Mouse (Mus musculus) urinary bladder, adult 2 months (tissue): ENCODE measurements around the gene Fbxo21. TPM values are rescaled to one million over a fixed set of nuclear protein-coding genes. Genes with fewer than 3 reads are reported as not detected.

Source experiments
- DNase-seq: peaks from one replicate; pipeline ENCODE4 v3.0.0; 2022; ENCODE audit warnings: low spot score
- polyA plus RNA-seq: library from polyadenylated mRNA; depleted of rRNA; stranded (reverse); fragments of >200 nt; gene quantifications from 2 replicates; pipeline ENCODE4 v1.2.3, GENCODE M21; 2012; rRNA removed

The Fbxo21 gene
- 35.1 and 36.9 TPM in 2 replicates for polyA plus RNA-seq

GRCm38 (mm10) chr5:117976657-117977500 lies at the start of gene Fbxo21:
Fbxo21 (plus strand) TSS chr5:117976730.
- DNase-seq: peak; percentile 87

- no peak for DNase-seq
Observed at GRCm38 (mm10) chr5:117928553-117928952, 48.0 kb upstream of the Fbxo21 start.

- DNase-seq: no peak
Observed at GRCm38 (mm10) chr5:117932222-117932621, 44.3 kb upstream of the Fbxo21 start.

GRCm38 (mm10) chr5:117932862-117933261 lies 43.7 kb upstream of the Fbxo21 start:
- peak; percentile 67 for DNase-seq

GRCm38 (mm10) chr5:117936346-117936745 lies 40.2 kb upstream of the Fbxo21 start:
- DNase-seq: no peak

GRCm38 (mm10) chr5:117937186-117937585 lies 39.3 kb upstream of the Fbxo21 start:
- DNase-seq: no peak

GRCm38 (mm10) chr5:117938182-117938581 lies 38.3 kb upstream of the Fbxo21 start:
- peak; percentile 26 for DNase-seq

GRCm38 (mm10) chr5:117939402-117939801 lies 37.1 kb upstream of the Fbxo21 start:
- DNase-seq: no peak

GRCm38 (mm10) chr5:117941552-117941951 lies 35.0 kb upstream of the Fbxo21 start:
- DNase-seq: no peak

- DNase-seq: no peak
Observed at GRCm38 (mm10) chr5:117946605-117947004, 29.9 kb upstream of the Fbxo21 start.

- no peak for DNase-seq
Observed at GRCm38 (mm10) chr5:117949393-117949792, 27.1 kb upstream of the Fbxo21 start.

- DNase-seq: no peak
Observed at GRCm38 (mm10) chr5:117953893-117954292, 22.6 kb upstream of the Fbxo21 start.

GRCm38 (mm10) chr5:117954429-117954828 lies 22.1 kb upstream of the Fbxo21 start:
- DNase-seq: no peak

- DNase-seq: no peak
Observed at GRCm38 (mm10) chr5:117955675-117956420, 20.7 kb upstream of the Fbxo21 start.

- no peak for DNase-seq
Observed at GRCm38 (mm10) chr5:117964750-117965149, 11.8 kb upstream of the Fbxo21 start.

- DNase-seq: no peak
Observed at GRCm38 (mm10) chr5:117966956-117967355, 9.6 kb upstream of the Fbxo21 start.

GRCm38 (mm10) chr5:117967659-117968069 lies 8.9 kb upstream of the Fbxo21 start:
- no peak for DNase-seq

GRCm38 (mm10) chr5:117969681-117970427 lies 6.7 kb upstream of the Fbxo21 start:
- DNase-seq: no peak

- DNase-seq: no peak
Observed at GRCm38 (mm10) chr5:117976263-117976656, 270 bp upstream of the Fbxo21 start.

GRCm38 (mm10) chr5:117977501-117978158 lies 1.1 kb downstream of the Fbxo21 start:
- DNase-seq: no peak

- DNase-seq: no peak
Observed at GRCm38 (mm10) chr5:117978159-117978697, 1.7 kb downstream of the Fbxo21 start.
